Mouse (Mus musculus) forelimb bud, embryonic 11.5 days (tissue): ENCODE data around the gene Gm6904.
A peak's percentile ranks its signal among the peaks of the same experiment; 100 is the strongest.
"Not testable (repeated sequence)": the region's sequence is repeated elsewhere in the genome, so short reads cannot be mapped to it uniquely, and the experiment has no call there.

Experiments used
- DNase-seq: peaks from one replicate; pipeline ENCODE4 v3.0.0-alpha.2; 2012; ENCODE audit warnings: low read depth, low spot score

Gene Gm6904

GRCm38 (mm10) chr14:59260056-59260455 lies at the start of gene Gm6904:
TSS of gene Gm6904 (minus strand) at chr14:59260216.
- DNase-seq = no peak

GRCm38 (mm10) chr14:59297391-59297790 lies 37.4 kb upstream of the Gm6904 start, which contains the start of gene Phf11a:
TSS of gene Phf11a (minus strand) at chr14:59297522.
- DNase-seq = not testable (repeated sequence)

GRCm38 (mm10) chr14:59291769-59292168 lies 31.8 kb upstream of the Gm6904 start:
- DNase-seq = not testable (repeated sequence)

- DNase-seq = not testable (repeated sequence)
Observed at GRCm38 (mm10) chr14:59274961-59275360, 14.9 kb upstream of the Gm6904 start.

GRCm38 (mm10) chr14:59255861-59256260 lies 4.2 kb downstream of the Gm6904 start:
- DNase-seq = not testable (repeated sequence)

- DNase-seq = not testable (repeated sequence)
Observed at GRCm38 (mm10) chr14:59250350-59250749, 9.7 kb downstream of the Gm6904 start.

- no peak for DNase-seq
Observed at GRCm38 (mm10) chr14:59233635-59234034, 26.4 kb downstream of the Gm6904 start.

GRCm38 (mm10) chr14:59232003-59232402 lies 28.0 kb downstream of the Gm6904 start:
- DNase-seq = no peak

GRCm38 (mm10) chr14:59230331-59230966 lies 29.6 kb downstream of the Gm6904 start:
- DNase-seq = no peak

- DNase-seq = no peak
Observed at GRCm38 (mm10) chr14:59229822-59230221, 30.2 kb downstream of the Gm6904 start.

GRCm38 (mm10) chr14:59226240-59226639 lies 33.8 kb downstream of the Gm6904 start:
- DNase-seq = no peak

- DNase-seq = no peak
Observed at GRCm38 (mm10) chr14:59219241-59219640, 40.8 kb downstream of the Gm6904 start.

- no peak for DNase-seq
Observed at GRCm38 (mm10) chr14:59209816-59210215, 50.2 kb downstream of the Gm6904 start.

- no peak for DNase-seq
Observed at GRCm38 (mm10) chr14:59209003-59209402, 51.0 kb downstream of the Gm6904 start.

- DNase-seq = no peak
Observed at GRCm38 (mm10) chr14:59205976-59206583, 53.9 kb downstream of the Gm6904 start.

- DNase-seq = no peak
Observed at GRCm38 (mm10) chr14:59205461-59205860, 54.6 kb downstream of the Gm6904 start.

- DNase-seq = peak; percentile 34
Observed at GRCm38 (mm10) chr14:59201604-59202215, 58.3 kb downstream of the Gm6904 start.

- peak; percentile 95 for DNase-seq
Observed at GRCm38 (mm10) chr14:59200711-59201603, 59.1 kb downstream of the Gm6904 start, which contains the start of gene Rcbtb1. TSS of gene Rcbtb1 (plus strand) at chr14:59201209.
